Mouse (Mus musculus) bone marrow macrophage, adult 2 months (primary cell): ENCODE data around the gene Btn2a2.

Experiments used
- CTCF ChIP-seq: IDR thresholded peaks from 2 replicates; pipeline ENCODE4 v1.5.1; 2012; ENCODE audit warnings: low read depth, mild to moderate bottlenecking, low read length, moderate library complexity
- POLR2A ChIP-seq: IDR thresholded peaks from 2 replicates; pipeline ENCODE4 v1.6.1; 2012; ENCODE audit warnings: mild to moderate bottlenecking, low read depth, low read length, borderline replicate concordance

DNA sequence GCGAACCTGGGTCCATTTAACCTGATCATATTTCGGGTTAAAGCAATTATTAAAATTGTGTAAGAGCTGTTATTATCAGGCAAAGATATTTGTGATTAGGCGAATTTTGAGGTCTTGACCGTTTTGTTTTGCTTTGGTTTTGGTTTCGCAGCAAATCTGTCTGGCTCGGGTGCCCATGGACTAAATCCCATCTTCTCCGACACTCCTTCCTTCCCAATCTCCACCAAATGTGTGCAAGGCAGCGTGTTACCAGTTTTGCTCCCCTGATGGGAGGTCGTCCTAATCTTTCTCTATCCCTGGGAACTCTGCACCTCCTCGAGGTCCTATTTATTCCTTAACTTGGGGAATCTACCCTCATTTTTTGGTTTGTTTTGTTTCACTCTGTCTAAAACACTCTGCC is 43.5 kb downstream of the Btn2a2 start:
- TF ChIP-seq CTCF (no peak), POLR2A (no peak)
